Mouse (Mus musculus): ENCODE results near the gene Farsb. TPM values are rescaled to one million over a fixed set of nuclear protein-coding genes. Genes with fewer than 3 reads are reported as not detected.

Farsb gene
- polyA plus RNA-seq, 2 experiments = 60.3 to 124 TPM

- WGBS = 82% methylated on average over 5 of the region's 5 CpGs
- no peak overlapping the region for H3K9ac ChIP-seq (ENCODE audit: low read depth, low read length, severe bottlenecking)
- no peaks in the 10 kb centered on the region for H3K27me3 ChIP-seq (ENCODE audit: control insufficient read depth, insufficient read depth, low read length)
- peaks cover 9% of the 10 kb centered on the region for H3K4me1 ChIP-seq (ENCODE audit: control insufficient read depth, insufficient read depth, low read length)
- no peak overlapping the region for H3K4me2 ChIP-seq (replicated peaks; ENCODE audit: low read depth, low read length, severe bottlenecking)
- no peak for DNase-seq (ENCODE audit: low spot score)
- ATAC-seq (ENCODE audit: low FRiP score, low read depth) = no peak
- H3K36me3 ChIP-seq (ENCODE audit: control insufficient read depth, insufficient read depth, low read length) = peaks cover 19% of the 10 kb centered on the region
- H3K9me3 ChIP-seq (ENCODE audit: control insufficient read depth, low read length) = no peaks in the 10 kb centered on the region
- no peak overlapping the region for H3K27ac ChIP-seq (replicated peaks; ENCODE audit: low read depth, low read length)
- no peak overlapping the region for H3K4me3 ChIP-seq (replicated peaks; ENCODE audit: low read length)
- no peak for TF ChIP-seq POLR2A (IDR thresholded peaks at IDR 0.05; ENCODE audit: borderline replicate concordance, extremely low read depth, insufficient read depth, insufficient read length)
Observed at GRCm38 (mm10) chr1:78421749-78422148, 66.9 kb downstream of the Farsb start.

GRCm38 (mm10) chr1:78420271-78420670 is 68.4 kb downstream of the Farsb start:
- H3K9ac ChIP-seq (ENCODE audit: low read depth, low read length, severe bottlenecking) = no peak overlapping the region
- H3K4me1 ChIP-seq (ENCODE audit: control insufficient read depth, insufficient read depth, low read length) = no peaks in the 10 kb centered on the region; the same call in 1 of the 2 replicates
- no peak for TF ChIP-seq POLR2A (IDR thresholded peaks at IDR 0.05; ENCODE audit: borderline replicate concordance, extremely low read depth, insufficient read depth, insufficient read length)
- no peak overlapping the region for H3K4me2 ChIP-seq (replicated peaks; ENCODE audit: low read depth, low read length, severe bottlenecking)
- DNase-seq (ENCODE audit: low spot score) (no peak), ATAC-seq (ENCODE audit: low FRiP score, low read depth) (no peak)
- H3K9me3 ChIP-seq (ENCODE audit: control insufficient read depth, low read length) = no peaks in the 10 kb centered on the region
- H3K36me3 ChIP-seq (ENCODE audit: control insufficient read depth, insufficient read depth, low read length) = peaks cover 19% of the 10 kb centered on the region
- no peak overlapping the region for H3K4me3 ChIP-seq (replicated peaks; ENCODE audit: low read length)
- no peaks in the 10 kb centered on the region for H3K27me3 ChIP-seq (ENCODE audit: control insufficient read depth, insufficient read depth, low read length)
- H3K27ac ChIP-seq (replicated peaks; ENCODE audit: low read depth, low read length) = no peak overlapping the region
- whole genome bisulfite sequencing = 90% methylated on average over 6 of the region's 6 CpGs

GRCm38 (mm10) chr1:78419593-78419992 is 69.1 kb downstream of the Farsb start:
- peak; percentile 57; the same call in 1 of the 2 replicates for ATAC-seq (ENCODE audit: low FRiP score, low read depth)
- WGBS = 47% methylated on average over 4 of the region's 4 CpGs

GRCm38 (mm10) chr1:78417154-78417911 is 71.4 kb downstream of the Farsb start:
- H3K27ac ChIP-seq (replicated peaks; ENCODE audit: low read depth, low read length) = no peak overlapping the region

More at GRCm38 (mm10) chr1:78419593-78419992, 69.1 kb downstream of the Farsb start:
- Histone ChIP-seq H3K9me3 (ENCODE audit: control insufficient read depth, low read length) (no peaks in the 10 kb centered on the region), H3K36me3 (ENCODE audit: control insufficient read depth, insufficient read depth, low read length) (peaks cover 15% of the 10 kb centered on the region), H3K27ac (replicated peaks; ENCODE audit: low read depth, low read length) (no peak overlapping the region), H3K4me1 (ENCODE audit: control insufficient read depth, insufficient read depth, low read length) (no peaks in the 10 kb centered on the region), H3K4me2 (replicated peaks; ENCODE audit: low read depth, low read length, severe bottlenecking) (no peak overlapping the region), H3K4me3 (replicated peaks; ENCODE audit: low read length) (no peak overlapping the region), H3K9ac (ENCODE audit: low read depth, low read length, severe bottlenecking) (no peak overlapping the region), H3K27me3 (ENCODE audit: control insufficient read depth, insufficient read depth, low read length) (no peaks in the 10 kb centered on the region)
- no peak for TF ChIP-seq POLR2A (IDR thresholded peaks at IDR 0.05; ENCODE audit: borderline replicate concordance, extremely low read depth, insufficient read depth, insufficient read length)
- peak; percentile 81 for DNase-seq (ENCODE audit: low spot score)

GRCm38 (mm10) chr1:78414421-78414820 is 74.3 kb downstream of the Farsb start:
- no peak overlapping the region for H3K9ac ChIP-seq (ENCODE audit: low read depth, low read length, severe bottlenecking)
- H3K4me1 ChIP-seq (ENCODE audit: control insufficient read depth, insufficient read depth, low read length) = no peaks in the 10 kb centered on the region
- 89% methylated on average over 5 of the region's 5 CpGs for WGBS
- no peak for TF ChIP-seq POLR2A (IDR thresholded peaks at IDR 0.05; ENCODE audit: borderline replicate concordance, extremely low read depth, insufficient read depth, insufficient read length)
- H3K27ac ChIP-seq (replicated peaks; ENCODE audit: low read depth, low read length) = no peak overlapping the region
- H3K36me3 ChIP-seq (ENCODE audit: control insufficient read depth, insufficient read depth, low read length) = no peaks in the 10 kb centered on the region
- no peak overlapping the region for H3K4me2 ChIP-seq (replicated peaks; ENCODE audit: low read depth, low read length, severe bottlenecking)
- no peaks in the 10 kb centered on the region for H3K9me3 ChIP-seq (ENCODE audit: control insufficient read depth, low read length)
- H3K27me3 ChIP-seq (ENCODE audit: control insufficient read depth, insufficient read depth, low read length) = no peaks in the 10 kb centered on the region
- no peak for ATAC-seq (ENCODE audit: low FRiP score, low read depth)
- no peak overlapping the region for H3K4me3 ChIP-seq (replicated peaks; ENCODE audit: low read length)
- DNase-seq (ENCODE audit: low spot score) = no peak

More at GRCm38 (mm10) chr1:78417154-78417911, 71.4 kb downstream of the Farsb start:
- Histone ChIP-seq H3K36me3 (ENCODE audit: control insufficient read depth, insufficient read depth, low read length) (peaks cover 7% of the 10 kb centered on the region; the same call in 1 of the 2 replicates), H3K4me1 (ENCODE audit: control insufficient read depth, insufficient read depth, low read length) (no peaks in the 10 kb centered on the region), H3K9ac (ENCODE audit: low read depth, low read length, severe bottlenecking) (no peak overlapping the region), H3K4me3 (replicated peaks; ENCODE audit: low read length) (no peak overlapping the region), H3K27me3 (ENCODE audit: control insufficient read depth, insufficient read depth, low read length) (no peaks in the 10 kb centered on the region), H3K4me2 (replicated peaks; ENCODE audit: low read depth, low read length, severe bottlenecking) (no peak overlapping the region), H3K9me3 (ENCODE audit: control insufficient read depth, low read length) (no peaks in the 10 kb centered on the region)
- TF ChIP-seq POLR2A (IDR thresholded peaks at IDR 0.05; ENCODE audit: borderline replicate concordance, extremely low read depth, insufficient read depth, insufficient read length) = no peak
- ATAC-seq (ENCODE audit: low FRiP score, low read depth) (no peak), DNase-seq (ENCODE audit: low spot score) (no peak)
- 95% methylated on average over 9 of the region's 9 CpGs for WGBS
